Mouse (Mus musculus) limb, embryonic 15.5 days (tissue): Measurements from ENCODE around the gene Prlhr. TPM values are rescaled to one million over a fixed set of nuclear protein-coding genes. Genes with fewer than 3 reads are reported as not detected.

Source experiments
- ATAC-seq: fragments of 200-750 bp; cut with Nextera tagmentation; 2 replicates; pipeline ENCODE4 v1.8.0; 2017; ENCODE audit warnings: low read depth, moderate TSS enrichment; ENCODE audit not compliant: insufficient number of reproducible peaks, low FRiP score, low TSS enrichment
- H3K27ac ChIP-seq: fragments of 300-500 bp; sonication (generic); 2 replicates; pipeline ENCODE4 v1.5.1; 2015; ENCODE audit warnings: moderate library complexity, mild to moderate bottlenecking, inconsistent platforms
- H3K27me3 ChIP-seq: fragments of 300-500 bp; sonication (generic); 2 replicates; pipeline ENCODE4 v1.6.1; 2015; ENCODE audit warnings: inconsistent platforms
- H3K36me3 ChIP-seq: fragments of 300-500 bp; sonication (generic); 2 replicates; pipeline ENCODE4 v1.6.1; 2015; ENCODE audit warnings: inconsistent platforms
- H3K4me1 ChIP-seq: fragments of 300-500 bp; sonication (generic); 2 replicates; pipeline ENCODE4 v1.6.1; 2015; ENCODE audit warnings: inconsistent platforms
- H3K4me2 ChIP-seq: fragments of 300-500 bp; sonication (generic); 2 replicates; pipeline ENCODE4 v1.6.1; 2015; ENCODE audit warnings: mild to moderate bottlenecking, inconsistent platforms
- H3K4me3 ChIP-seq: fragments of 300-500 bp; sonication (generic); 2 replicates; pipeline ENCODE4 v1.5.1; 2015; ENCODE audit warnings: mild to moderate bottlenecking, inconsistent platforms
- H3K9ac ChIP-seq: fragments of 300-500 bp; sonication (generic); 2 replicates; pipeline ENCODE4 v1.6.1; 2015; ENCODE audit warnings: inconsistent platforms
- H3K9me3 ChIP-seq: fragments of 300-500 bp; sonication (generic); 2 replicates; pipeline ENCODE4 v1.6.1; 2016; ENCODE audit warnings: inconsistent platforms
- WGBS: fragments of 180-500 bp; shearing (Covaris S2); methylation state at CpG from one replicate; pipeline ENCODE4 v1.1.7; 2015; 5-methylcytosine and 5-hydroxymethylcytosine counted together
- polyA plus RNA-seq: library from polyadenylated mRNA; unstranded; fragments of >200 nt; fragmentation: Nextera tagmentation; extraction: Ambion mirVana; gene quantifications from 2 replicates; pipeline ENCODE4 v1.2.1, GENCODE M21; 2015

The Prlhr gene
- not detected in 2 replicates for polyA plus RNA-seq

GRCm38 (mm10) chr19:60468254-60468762 is at the start of gene Prlhr:
Prlhr (minus strand) TSS chr19:60468304.
- Histone ChIP-seq H3K4me2 (peak within 1 kb of the TSS; percentile 40), H3K9me3 (no peaks in the 10 kb centered on the region), H3K9ac (no peak within 1 kb of the TSS), H3K27ac (no peak within 1 kb of the TSS), H3K27me3 (peaks cover 42% of the 10 kb centered on the region), H3K36me3 (no peaks in the 10 kb centered on the region), H3K4me1 (peaks cover 27% of the 10 kb centered on the region), H3K4me3 (peak within 1 kb of the TSS; percentile 13)
- ATAC-seq = no peak
- 8% methylated on average over 17 of the region's 17 CpGs for WGBS

- no peaks in the 10 kb centered on the region for H3K4me1 ChIP-seq
- WGBS = 56% methylated on average over 2 of the region's 2 CpGs
- no peak for ATAC-seq
- no peak overlapping the region for H3K27ac ChIP-seq
- no peaks in the 10 kb centered on the region for H3K36me3 ChIP-seq
- no peak overlapping the region for H3K9ac ChIP-seq
- no peak overlapping the region for H3K4me3 ChIP-seq
- no peaks in the 10 kb centered on the region for H3K9me3 ChIP-seq
- H3K4me2 ChIP-seq = no peak overlapping the region
- H3K27me3 ChIP-seq = no peaks in the 10 kb centered on the region
These were observed 47.0 kb upstream of the Prlhr start for GRCm38 (mm10) chr19:60515064-60515463.

GRCm38 (mm10) chr19:60513431-60513830 is 45.3 kb upstream of the Prlhr start:
- Histone ChIP-seq H3K4me2 (no peak overlapping the region), H3K9me3 (no peaks in the 10 kb centered on the region), H3K4me1 (no peaks in the 10 kb centered on the region), H3K27me3 (no peaks in the 10 kb centered on the region), H3K9ac (no peak overlapping the region), H3K27ac (no peak overlapping the region), H3K36me3 (no peaks in the 10 kb centered on the region), H3K4me3 (no peak overlapping the region)
- WGBS = 62% methylated on average over 3 of the region's 3 CpGs
- ATAC-seq = no peak

GRCm38 (mm10) chr19:60500209-60500608 is 32.1 kb upstream of the Prlhr start:
- ATAC-seq = no peak
- H3K4me1 ChIP-seq = no peaks in the 10 kb centered on the region
- no peak overlapping the region for H3K9ac ChIP-seq
- no peak overlapping the region for H3K4me3 ChIP-seq
- H3K36me3 ChIP-seq = no peaks in the 10 kb centered on the region
- no peak overlapping the region for H3K27ac ChIP-seq
- no peak overlapping the region for H3K4me2 ChIP-seq
- no peaks in the 10 kb centered on the region for H3K27me3 ChIP-seq
- no peaks in the 10 kb centered on the region for H3K9me3 ChIP-seq

- no peak overlapping the region for H3K4me2 ChIP-seq
- H3K9me3 ChIP-seq = no peaks in the 10 kb centered on the region
- no peaks in the 10 kb centered on the region for H3K4me1 ChIP-seq
- 69% methylated on average over 4 of the region's 4 CpGs for WGBS
- no peak overlapping the region for H3K9ac ChIP-seq
- no peak overlapping the region for H3K4me3 ChIP-seq
- no peaks in the 10 kb centered on the region for H3K27me3 ChIP-seq
- ATAC-seq = no peak
- H3K36me3 ChIP-seq = no peaks in the 10 kb centered on the region
- H3K27ac ChIP-seq = no peak overlapping the region
These were observed 29.1 kb upstream of the Prlhr start for GRCm38 (mm10) chr19:60497171-60497570.

- Histone ChIP-seq H3K9ac (no peak overlapping the region), H3K27ac (no peak overlapping the region), H3K27me3 (no peaks in the 10 kb centered on the region), H3K9me3 (no peaks in the 10 kb centered on the region), H3K4me3 (no peak overlapping the region), H3K4me2 (no peak overlapping the region), H3K36me3 (no peaks in the 10 kb centered on the region), H3K4me1 (no peaks in the 10 kb centered on the region)
- WGBS = 55% methylated on average over 3 of the region's 3 CpGs
- ATAC-seq = no peak
These were observed 27.7 kb upstream of the Prlhr start for GRCm38 (mm10) chr19:60495772-60496171.

GRCm38 (mm10) chr19:60489566-60489965 is 21.5 kb upstream of the Prlhr start:
- no peak for ATAC-seq
- H3K4me1 ChIP-seq = no peaks in the 10 kb centered on the region
- no peaks in the 10 kb centered on the region for H3K27me3 ChIP-seq
- H3K27ac ChIP-seq = no peak overlapping the region
- WGBS = 82% methylated on average over 1 of the region's 1 CpGs
- H3K9me3 ChIP-seq = no peaks in the 10 kb centered on the region
- H3K36me3 ChIP-seq = no peaks in the 10 kb centered on the region
- no peak overlapping the region for H3K9ac ChIP-seq
- H3K4me2 ChIP-seq = no peak overlapping the region
- H3K4me3 ChIP-seq = no peak overlapping the region

- no peak for ATAC-seq
- Histone ChIP-seq H3K36me3 (no peaks in the 10 kb centered on the region), H3K4me3 (no peak overlapping the region), H3K27me3 (no peaks in the 10 kb centered on the region), H3K9ac (no peak overlapping the region), H3K4me2 (no peak overlapping the region), H3K27ac (no peak overlapping the region), H3K9me3 (no peaks in the 10 kb centered on the region), H3K4me1 (no peaks in the 10 kb centered on the region)
These were observed 17.2 kb upstream of the Prlhr start for GRCm38 (mm10) chr19:60485261-60485660.

- Histone ChIP-seq H3K9me3 (no peaks in the 10 kb centered on the region), H3K36me3 (no peaks in the 10 kb centered on the region), H3K27me3 (no peaks in the 10 kb centered on the region), H3K4me1 (no peaks in the 10 kb centered on the region), H3K4me2 (no peak overlapping the region), H3K4me3 (no peak overlapping the region), H3K27ac (no peak overlapping the region), H3K9ac (no peak overlapping the region)
- WGBS = 33% methylated on average over 1 of the region's 1 CpGs
- ATAC-seq = no peak
These were observed 10.8 kb upstream of the Prlhr start for GRCm38 (mm10) chr19:60478859-60479258.

- Histone ChIP-seq H3K9ac (no peak overlapping the region), H3K36me3 (no peaks in the 10 kb centered on the region), H3K9me3 (no peaks in the 10 kb centered on the region), H3K4me2 (no peak overlapping the region), H3K27ac (no peak overlapping the region), H3K27me3 (no peaks in the 10 kb centered on the region), H3K4me3 (no peak overlapping the region), H3K4me1 (no peaks in the 10 kb centered on the region)
- no peak for ATAC-seq
- 43% methylated on average over 2 of the region's 2 CpGs for WGBS
These were observed 9.7 kb upstream of the Prlhr start for GRCm38 (mm10) chr19:60477788-60478187.

GRCm38 (mm10) chr19:60468846-60469245 is 742 bp upstream of the Prlhr start:
- ATAC-seq = no peak
- Histone ChIP-seq H3K36me3 (no peaks in the 10 kb centered on the region), H3K9ac (no peak overlapping the region), H3K27me3 (peaks cover 42% of the 10 kb centered on the region), H3K4me3 (no peak overlapping the region), H3K9me3 (no peaks in the 10 kb centered on the region), H3K4me2 (no peak overlapping the region), H3K27ac (no peak overlapping the region), H3K4me1 (peaks cover 22% of the 10 kb centered on the region)
- 1% methylated on average over 10 of the region's 10 CpGs for WGBS

GRCm38 (mm10) chr19:60467588-60468007 is 506 bp downstream of the Prlhr start:
- Histone ChIP-seq H3K27ac (no peak overlapping the region), H3K4me2 (peak overlapping the region; percentile 40), H3K27me3 (peaks cover 42% of the 10 kb centered on the region), H3K9me3 (no peaks in the 10 kb centered on the region), H3K4me1 (peaks cover 28% of the 10 kb centered on the region), H3K36me3 (no peaks in the 10 kb centered on the region), H3K9ac (no peak overlapping the region), H3K4me3 (peak overlapping the region; percentile 13)
- 15% methylated on average over 31 of the region's 31 CpGs for whole genome bisulfite sequencing
- no peak for ATAC-seq

GRCm38 (mm10) chr19:60466953-60467570 is 1.0 kb downstream of the Prlhr start:
- H3K4me2 ChIP-seq = peak overlapping the region; percentile 40
- peak; percentile 65; the same call in 1 of the 2 replicates for ATAC-seq
- H3K4me1 ChIP-seq = peaks cover 28% of the 10 kb centered on the region
- no peak overlapping the region for H3K9ac ChIP-seq
- H3K4me3 ChIP-seq = peak overlapping the region; percentile 13
- H3K9me3 ChIP-seq = no peaks in the 10 kb centered on the region
- H3K36me3 ChIP-seq = no peaks in the 10 kb centered on the region
- H3K27me3 ChIP-seq = peaks cover 42% of the 10 kb centered on the region
- 3% methylated on average over 41 of the region's 41 CpGs for WGBS
- no peak overlapping the region for H3K27ac ChIP-seq
